Mouse (Mus musculus): Measurements from ENCODE around the gene Snx3. TPM values are rescaled to one million over a fixed set of nuclear protein-coding genes. Genes with fewer than 3 reads are reported as not detected.

Snx3 gene
- polyA plus RNA-seq, 1 experiment from 2014 or later, result 265 TPM

DNA sequence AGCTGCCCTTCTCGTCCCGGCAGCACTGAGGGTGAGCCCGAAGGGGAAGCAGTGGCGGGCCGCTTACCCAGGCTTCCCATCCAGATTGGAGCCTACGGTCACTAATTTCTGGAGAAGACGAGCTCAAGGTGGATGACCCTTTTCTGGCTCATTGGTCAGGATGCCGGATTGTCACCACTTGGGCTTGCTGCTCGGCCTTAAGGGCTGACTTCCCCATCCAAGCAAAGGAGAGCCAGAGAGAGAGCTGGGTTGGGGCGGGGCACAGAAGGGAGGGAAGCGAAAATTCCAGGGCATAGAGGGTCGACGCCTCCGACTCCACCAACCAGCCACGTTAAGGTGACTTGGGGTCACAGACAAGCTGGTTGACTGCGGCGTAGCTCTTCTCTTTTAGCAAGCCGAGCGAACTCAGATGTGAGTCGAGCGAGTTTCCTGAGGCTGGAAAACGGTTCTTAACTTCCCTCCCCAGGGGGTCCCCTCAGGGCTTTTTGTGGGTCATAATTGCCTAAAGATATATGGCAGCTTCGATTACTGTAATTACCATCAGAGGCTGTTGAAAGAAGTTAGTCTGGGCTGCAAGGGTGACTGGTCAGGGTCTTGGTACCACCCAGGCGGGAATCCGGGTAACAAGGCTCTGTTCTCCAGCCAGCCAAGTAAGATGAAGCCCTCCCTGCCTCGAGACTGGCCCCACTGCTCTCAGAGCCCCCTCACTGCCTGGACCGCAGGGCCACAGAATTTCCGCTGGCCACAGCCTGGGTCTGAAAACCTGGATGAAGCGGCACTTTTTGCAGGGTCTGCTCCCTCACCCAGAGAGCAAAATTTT lies 78.5 kb downstream of the Snx3 start:
- no peaks in the 10 kb centered on the region for H3K9me3 ChIP-seq
- H3K9ac ChIP-seq, result no peak overlapping the region
- peaks cover 90% of the 10 kb centered on the region for H3K27me3 ChIP-seq
- peaks cover 15% of the 10 kb centered on the region; the same call in 1 of the 2 replicates for H3K4me1 ChIP-seq
- H3K36me3 ChIP-seq, result no peaks in the 10 kb centered on the region
- ATAC-seq (ENCODE audit: insufficient number of reproducible peaks, insufficient read depth, low FRiP score, low TSS enrichment), result peak; percentile 33; the same call in 1 of the 2 replicates
- peak overlapping the region; percentile 20; the same call in 1 of the 2 replicates for H3K4me3 ChIP-seq
- no peak overlapping the region for H3K27ac ChIP-seq
- WGBS, result under 1% methylated on average over 29 of the region's 29 CpGs
- peak overlapping the region; percentile 35 for H3K4me2 ChIP-seq (replicated peaks)

GRCm38 (mm10) chr10:42580951-42581277 lies 79.1 kb downstream of the Snx3 start:
- Histone ChIP-seq H3K27ac (no peak overlapping the region), H3K9ac (no peak overlapping the region)
- WGBS, result 2% methylated on average over 7 of the region's 7 CpGs

GRCm38 (mm10) chr10:42581694-42582565 lies 80.1 kb downstream of the Snx3 start:
- H3K9ac ChIP-seq, result peak overlapping the region; percentile 30; the same call in 1 of the 2 replicates
- H3K4me2 ChIP-seq (replicated peaks), result peak overlapping the region; percentile 40
- no peaks in the 10 kb centered on the region for H3K9me3 ChIP-seq
- no peak for ATAC-seq (ENCODE audit: insufficient number of reproducible peaks, insufficient read depth, low FRiP score, low TSS enrichment)
- H3K27me3 ChIP-seq, result peaks cover 91% of the 10 kb centered on the region
- under 1% methylated on average over 45 of the region's 45 CpGs for WGBS
- H3K4me1 ChIP-seq, result peaks cover 15% of the 10 kb centered on the region; the same call in 1 of the 2 replicates
- no peak overlapping the region for H3K27ac ChIP-seq
- peak overlapping the region; percentile 31 for H3K4me3 ChIP-seq
- no peaks in the 10 kb centered on the region for H3K36me3 ChIP-seq

More at GRCm38 (mm10) chr10:42580951-42581277, 79.1 kb downstream of the Snx3 start:
- peak overlapping the region; percentile 35 for H3K4me2 ChIP-seq (replicated peaks)
- H3K27me3 ChIP-seq, result peaks cover 90% of the 10 kb centered on the region
- H3K9me3 ChIP-seq, result no peaks in the 10 kb centered on the region
- H3K4me3 ChIP-seq, result 0 out of 2 replicates have a peak overlapping the region, but pooled peaks have one; percentile 9
- H3K4me1 ChIP-seq, result peaks cover 15% of the 10 kb centered on the region; the same call in 1 of the 2 replicates
- no peaks in the 10 kb centered on the region for H3K36me3 ChIP-seq
- ATAC-seq (ENCODE audit: insufficient number of reproducible peaks, insufficient read depth, low FRiP score, low TSS enrichment), result no peak

GRCm38 (mm10) chr10:42582566-42583110 lies 80.8 kb downstream of the Snx3 start:
- no peak for ATAC-seq (ENCODE audit: insufficient number of reproducible peaks, insufficient read depth, low FRiP score, low TSS enrichment)
- no peaks in the 10 kb centered on the region for H3K36me3 ChIP-seq
- peak overlapping the region; percentile 40 for H3K4me2 ChIP-seq (replicated peaks)
- H3K4me3 ChIP-seq, result peak overlapping the region; percentile 31
- H3K27me3 ChIP-seq, result peaks cover 91% of the 10 kb centered on the region
- no peak overlapping the region for H3K27ac ChIP-seq
- H3K9ac ChIP-seq, result peak overlapping the region; percentile 30; the same call in 1 of the 2 replicates
- peaks cover 15% of the 10 kb centered on the region; the same call in 1 of the 2 replicates for H3K4me1 ChIP-seq
- 1% methylated on average over 44 of the region's 44 CpGs for WGBS
- H3K9me3 ChIP-seq, result no peaks in the 10 kb centered on the region

DNA sequence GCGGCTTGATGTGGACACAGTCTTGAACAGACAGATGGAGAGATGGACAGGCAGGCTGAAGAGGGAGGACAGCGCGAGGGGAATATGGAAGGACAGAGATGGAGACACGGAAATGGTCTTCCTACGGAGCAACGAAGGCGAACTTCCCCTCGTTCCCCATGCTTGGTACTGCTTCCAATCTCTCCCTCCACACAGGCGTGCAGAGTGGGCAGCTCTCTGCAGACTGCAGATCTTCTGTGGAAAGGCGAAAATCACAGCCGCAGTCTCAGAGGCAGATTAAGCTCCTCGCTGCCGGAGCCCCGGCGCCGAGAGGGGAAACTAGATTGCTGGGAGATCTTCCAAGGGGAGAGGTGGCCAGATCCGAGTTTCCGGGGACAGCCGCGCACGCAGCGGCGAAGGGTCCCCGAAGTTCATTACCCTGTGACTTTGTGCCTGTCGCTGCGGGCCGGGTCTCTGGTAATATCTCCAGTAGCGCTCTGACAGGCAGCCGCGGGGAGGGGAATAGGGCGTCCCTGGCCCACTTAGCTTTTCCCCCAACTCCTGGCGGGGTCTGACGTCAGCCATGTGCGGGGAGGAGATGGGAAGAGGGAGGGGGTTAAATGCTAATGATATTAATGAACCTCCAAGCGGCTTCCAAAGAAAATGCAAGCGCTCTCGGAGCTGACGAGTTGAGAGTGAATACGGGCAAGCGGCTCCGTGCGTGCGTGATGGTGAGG lies 81.5 kb downstream of the Snx3 start, which contains the start of the genes Nr2e1 and Ostm1:
Nr2e1 (minus strand) TSS at position 476 of the 716 bp plus-strand sequence.
Ostm1 (plus strand) TSS at position 666 of the 716 bp plus-strand sequence.
- H3K27me3 ChIP-seq, result peaks cover 91% of the 10 kb centered on the region
- H3K9ac ChIP-seq, result peak within 1 kb of the TSS; percentile 30
- H3K9me3 ChIP-seq, result no peaks in the 10 kb centered on the region
- no peaks in the 10 kb centered on the region for H3K36me3 ChIP-seq
- no peak within 1 kb of the TSS for H3K27ac ChIP-seq
- ATAC-seq (ENCODE audit: insufficient number of reproducible peaks, insufficient read depth, low FRiP score, low TSS enrichment), result no peak
- peak within 1 kb of the TSS; percentile 40 for H3K4me2 ChIP-seq (replicated peaks)
- peak within 1 kb of the TSS; percentile 31 for H3K4me3 ChIP-seq
- peaks cover 15% of the 10 kb centered on the region; the same call in 1 of the 2 replicates for H3K4me1 ChIP-seq
- WGBS, result under 1% methylated on average over 43 of the region's 43 CpGs

GRCm38 (mm10) chr10:42583902-42584435 lies 82.1 kb downstream of the Snx3 start:
- Histone ChIP-seq H3K4me2 (replicated peaks) (peak overlapping the region; percentile 40), H3K27me3 (peaks cover 95% of the 10 kb centered on the region), H3K36me3 (no peaks in the 10 kb centered on the region), H3K27ac (no peak overlapping the region), H3K9me3 (no peaks in the 10 kb centered on the region), H3K4me1 (peaks cover 15% of the 10 kb centered on the region; the same call in 1 of the 2 replicates), H3K9ac (no peak overlapping the region), H3K4me3 (peak overlapping the region; percentile 31)
- ATAC-seq (ENCODE audit: insufficient number of reproducible peaks, insufficient read depth, low FRiP score, low TSS enrichment), result no peak; the same call in 1 of the 2 replicates
- under 1% methylated on average over 32 of the region's 32 CpGs for WGBS

DNA sequence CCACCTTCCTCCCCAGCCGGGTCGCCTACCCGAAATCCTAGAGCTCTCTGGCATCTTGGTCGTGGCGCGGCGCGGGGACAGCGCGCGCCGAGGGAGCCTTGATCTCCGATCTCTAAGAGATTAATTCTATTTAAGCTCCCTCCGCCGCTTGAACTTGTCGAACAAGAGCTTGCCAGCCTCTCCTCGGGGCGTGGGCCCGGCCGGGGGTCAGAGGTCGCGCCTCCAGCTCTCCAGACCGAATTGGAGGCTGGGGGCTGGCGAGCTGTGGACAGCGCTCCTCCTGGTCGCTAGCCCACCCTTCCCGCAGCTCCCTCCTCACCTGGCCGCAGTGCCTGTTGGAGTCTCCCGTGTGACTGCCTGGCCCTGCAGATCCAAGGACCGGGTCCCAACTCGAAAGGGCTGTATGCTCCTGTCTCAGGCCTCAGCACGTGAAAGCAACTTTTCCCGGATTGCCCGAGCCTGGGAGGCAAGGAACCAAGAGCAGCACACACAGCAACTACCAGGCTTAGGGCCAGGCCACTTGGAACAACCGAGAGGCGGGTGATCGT lies 82.7 kb downstream of the Snx3 start:
- H3K4me1 ChIP-seq, result peaks cover 13% of the 10 kb centered on the region; the same call in 1 of the 2 replicates
- peaks cover 94% of the 10 kb centered on the region for H3K27me3 ChIP-seq
- H3K9ac ChIP-seq, result no peak overlapping the region; the same call in 1 of the 2 replicates
- no peak overlapping the region for H3K27ac ChIP-seq
- H3K4me3 ChIP-seq, result peak overlapping the region; percentile 31
- ATAC-seq (ENCODE audit: insufficient number of reproducible peaks, insufficient read depth, low FRiP score, low TSS enrichment), result no peak
- WGBS, result under 1% methylated on average over 37 of the region's 37 CpGs
- H3K9me3 ChIP-seq, result no peaks in the 10 kb centered on the region
- H3K36me3 ChIP-seq, result no peaks in the 10 kb centered on the region
- peak overlapping the region; percentile 40 for H3K4me2 ChIP-seq (replicated peaks)

Other genes starting within 250 kb of the Snx3 start
- gene Foxo3, start 225.3 kb upstream of the Snx3 start, polyA plus RNA-seq (2016; fragmentation: Nextera tagmentation; extraction: Ambion mirVana), result 5.9 and 6.5 TPM in 2 replicates
- gene Afg1l, start 23.5 kb upstream of the Snx3 start, polyA plus RNA-seq (2016; fragmentation: Nextera tagmentation; extraction: Ambion mirVana), result 5.6 and 6.1 TPM in 2 replicates
- gene Nr2e1, start 81.6 kb downstream of the Snx3 start, polyA plus RNA-seq (2016; fragmentation: Nextera tagmentation; extraction: Ambion mirVana), result 5.8 and 6.6 TPM in 2 replicates
- gene Ostm1, start 81.8 kb downstream of the Snx3 start, polyA plus RNA-seq (2016; fragmentation: Nextera tagmentation; extraction: Ambion mirVana), result 13.6 and 14.1 TPM in 2 replicates